Mouse (Mus musculus) spleen, adult 2 months (tissue): ENCODE measurements around the gene Grap2.

Source experiments
- CTCF ChIP-seq: fragments of 200-500 bp; IDR thresholded peaks from 2 replicates; pipeline ENCODE4 v1.5.1; 2011; ENCODE audit warnings: mild to moderate bottlenecking, inconsistent platforms; ENCODE audit not compliant: insufficient read depth, insufficient read length, insufficient replicate concordance; ENCODE audit errors: extremely low read depth
- POLR2A ChIP-seq: fragments of 200-500 bp; IDR thresholded peaks from 2 replicates; pipeline ENCODE4 v1.6.1; 2011; ENCODE audit warnings: low read depth, low read length, inconsistent platforms

DNA sequence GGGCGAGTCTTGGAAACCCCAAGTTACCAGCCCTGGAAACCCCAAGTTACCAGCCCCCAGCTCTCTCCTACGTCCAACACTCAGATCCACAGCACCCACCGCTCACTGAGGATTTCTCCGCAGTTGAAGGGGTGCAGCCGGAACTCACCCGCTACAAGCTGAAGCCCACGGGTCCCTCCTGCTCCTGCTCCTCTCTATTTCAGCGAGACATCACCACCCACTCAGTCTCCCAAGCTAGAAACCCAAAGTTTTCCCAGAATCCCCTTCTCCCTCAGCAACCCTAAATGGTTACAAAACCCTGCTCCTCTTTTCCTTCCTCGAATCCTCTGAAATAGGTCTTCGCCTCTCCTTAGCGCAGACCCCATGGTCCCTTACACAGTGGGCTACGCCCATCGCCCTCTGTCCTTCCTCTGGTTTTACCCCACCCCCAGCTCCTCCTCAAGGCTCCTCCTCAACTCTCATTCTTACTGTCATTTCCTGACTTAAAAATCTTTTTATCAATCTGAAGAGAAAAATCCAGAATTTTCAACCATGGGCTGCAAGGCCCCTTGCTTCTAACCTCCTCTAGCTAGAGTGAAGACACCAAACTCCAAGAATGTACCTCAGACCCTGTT, 60.0 kb downstream of the Grap2 start:
- TF ChIP-seq CTCF (no peak), POLR2A (no peak)
